Mouse (Mus musculus) ES-E14 (cell line): ENCODE data around the gene Yrdc. TPM values are rescaled to one million over a fixed set of nuclear protein-coding genes. Genes with fewer than 3 reads are reported as not detected.
A peak's percentile ranks its signal among the peaks of the same experiment; 100 is the strongest.

Source experiments
- DNase-seq: peaks from one replicate; pipeline ENCODE4 v3.0.0-alpha.2; 2013; ENCODE audit warnings: low read depth, low spot score
- H3K27ac ChIP-seq: 2 replicates; pipeline ENCODE4 v1.5.1; 2012; ENCODE audit warnings: low read depth, mild to moderate bottlenecking, low read length, moderate library complexity, mixed read lengths; ENCODE audit not compliant: poor library complexity, insufficient read depth, severe bottlenecking
- H3K36me3 ChIP-seq: 2 replicates; pipeline ENCODE4 v1.6.1; 2012; ENCODE audit warnings: mild to moderate bottlenecking, low read length, moderate library complexity, mixed read lengths; ENCODE audit not compliant: control insufficient read depth, poor library complexity, insufficient read depth, severe bottlenecking
- H3K4me1 ChIP-seq, 2 experiments: fragments of 150-350 bp in 1 of 2; sonication (generic) in 1 of 2; 2 replicates each; pipeline ENCODE4 v1.6.1; 2012; ENCODE audit warnings: low read length in 2 of 2, mild to moderate bottlenecking in 1 of 2, mixed read lengths in 1 of 2; ENCODE audit not compliant: control insufficient read depth in 2 of 2, insufficient read depth in 2 of 2, poor library complexity in 1 of 2
- H3K4me3 ChIP-seq, 2 experiments: fragments of 150-350 bp in 1 of 2; sonication (generic) in 1 of 2; 2 replicates each; pipeline ENCODE4 v1.5.1; 2012; ENCODE audit warnings: low read length in 2 of 2, low read depth in 1 of 2, mild to moderate bottlenecking in 1 of 2, mixed read lengths in 1 of 2; ENCODE audit not compliant: insufficient read depth in 1 of 2, poor library complexity in 1 of 2, severe bottlenecking in 1 of 2
- H3K9ac ChIP-seq: 2 replicates; pipeline ENCODE4 v1.6.1; 2012; ENCODE audit warnings: low read depth, mild to moderate bottlenecking, low read length, mixed read lengths; ENCODE audit not compliant: poor library complexity, insufficient read depth, severe bottlenecking
- H3K9me3 ChIP-seq: fragments of 150-350 bp; sonication (generic); 2 replicates; pipeline ENCODE4 v1.6.1; 2012; ENCODE audit warnings: low read depth, mild to moderate bottlenecking, low read length; ENCODE audit not compliant: control insufficient read depth, insufficient read depth
- CHD2 ChIP-seq: IDR thresholded peaks from 2 replicates; pipeline ENCODE4 v1.6.1; 2014; ENCODE audit warnings: mild to moderate bottlenecking, low read depth, low read length, inconsistent platforms
- HCFC1 ChIP-seq: IDR thresholded peaks from 2 replicates; pipeline ENCODE4 v1.6.1; 2012; ENCODE audit warnings: low read length, inconsistent platforms, borderline replicate concordance; ENCODE audit not compliant: insufficient read depth
- MAFK ChIP-seq: IDR thresholded peaks from 2 replicates; pipeline ENCODE4 v1.6.1; 2014; ENCODE audit warnings: mild to moderate bottlenecking, low read depth, low read length, inconsistent platforms; ENCODE audit not compliant: insufficient read depth
- ZC3H11A ChIP-seq: IDR thresholded peaks from 2 replicates; pipeline ENCODE4 v1.6.1; 2012; ENCODE audit warnings: low read depth, mild to moderate bottlenecking, inconsistent platforms, low read length, borderline replicate concordance
- ZNF384 ChIP-seq: IDR thresholded peaks from 2 replicates; pipeline ENCODE4 v1.6.1; 2012; ENCODE audit warnings: low read depth, low read length, inconsistent platforms
- in situ Hi-C, 2 experiments: fragments of 600-800 bp; cut with MboI; formaldehyde crosslinking; loops; one replicate each; pipeline ENCODE4 v1.15.1; 2025; ENCODE audit warnings: low sequenced_read_pairs in 2 of 2, inconsistent platforms in 1 of 2; ENCODE audit not compliant: unreplicated experiment in 2 of 2
- total RNA-seq: library from RNA; depleted of rRNA; stranded (reverse); fragments of 300-350 nt; gene quantifications from 2 replicates; pipeline ENCODE4 v1.2.3, GENCODE M21; 2012

The Yrdc gene
- total RNA-seq, 1 experiment, result 82.7 TPM

- H3K36me3 ChIP-seq, result peaks cover 6% of the 10 kb centered on the region; the same call in 1 of the 2 replicates
- DNase-seq, result no peak
- peaks cover 3 to 18% of the 10 kb centered on the region in 2 experiments for H3K4me1 ChIP-seq
- H3K9ac ChIP-seq, result peak overlapping the region; percentile 34; the same call in 1 of the 2 replicates
- H3K27ac ChIP-seq, result peak overlapping the region; percentile 84
- H3K4me3 ChIP-seq, result peak overlapping the region; percentile 6 to 27; a peak in 2 of 4 replicates
- TF ChIP-seq ZNF384, result peak; percentile 90
- no peak for TF ChIP-seq ZC3H11A
- in situ Hi-C loops, result no loop called here
- H3K9me3 ChIP-seq, result no peaks in the 10 kb centered on the region
Measured at GRCm38 (mm10) chr4:124825371-124825965, 25.0 kb upstream of the Yrdc start.

DNA sequence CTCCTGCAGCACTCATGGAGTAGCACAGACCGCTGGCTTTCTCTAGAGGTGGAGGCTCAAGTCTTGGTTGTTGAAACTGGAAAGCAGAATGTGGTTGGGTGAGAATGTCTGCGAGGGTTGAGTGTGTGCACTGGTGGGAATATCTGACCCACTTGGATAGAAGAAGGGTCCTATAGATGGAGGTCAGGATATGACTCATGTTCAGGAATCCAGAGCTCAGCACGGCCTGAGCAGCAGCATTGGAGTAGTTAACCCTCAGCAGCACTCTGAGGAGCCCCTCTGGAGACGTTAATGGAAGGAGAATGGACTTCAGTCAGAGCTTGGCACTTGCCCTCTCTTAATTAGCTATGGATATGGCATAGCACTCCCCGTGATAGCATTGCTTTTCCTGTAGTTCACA lies 20.8 kb upstream of the Yrdc start:
- Histone ChIP-seq H3K4me3 (no peak overlapping the region), H3K4me1 (peaks cover 12 to 21% of the 10 kb centered on the region in 2 experiments), H3K9ac (no peak overlapping the region), H3K9me3 (no peaks in the 10 kb centered on the region), H3K27ac (no peak overlapping the region), H3K36me3 (peaks cover 3% of the 10 kb centered on the region)
- TF ChIP-seq ZNF384 (no peak), CHD2 (no peak), MAFK (no peak), HCFC1 (no peak), ZC3H11A (no peak)
- in situ Hi-C loops, result no loop called here
- DNase-seq, result no peak

- H3K9me3 ChIP-seq, result no peaks in the 10 kb centered on the region
- DNase-seq, result no peak
- no peak for TF ChIP-seq ZNF384
- TF ChIP-seq MAFK, result peak; percentile 80
- H3K36me3 ChIP-seq, result peaks cover 7% of the 10 kb centered on the region
- no peak overlapping the region for H3K4me3 ChIP-seq
- no peak overlapping the region for H3K9ac ChIP-seq
- in situ Hi-C loops, result no loop called here
- H3K4me1 ChIP-seq, result peaks cover 10 to 13% of the 10 kb centered on the region in 2 experiments; a peak in 3 of 4 replicates
- no peak overlapping the region for H3K27ac ChIP-seq
Measured at GRCm38 (mm10) chr4:124832796-124833195, 17.7 kb upstream of the Yrdc start.

- Histone ChIP-seq H3K9me3 (no peaks in the 10 kb centered on the region), H3K36me3 (peaks cover 19% of the 10 kb centered on the region), H3K4me3 (no peak overlapping the region), H3K9ac (no peak overlapping the region), H3K4me1 (peaks cover 0 to 2% of the 10 kb centered on the region in 2 experiments; a peak in 1 of 4 replicates), H3K27ac (no peak overlapping the region)
- TF ChIP-seq ZNF384 (no peak), MAFK (no peak), ZC3H11A (no peak), CHD2 (no peak), HCFC1 (no peak)
- DNase-seq, result no peak
- in situ Hi-C loops, result no loop called here
Measured at GRCm38 (mm10) chr4:124838035-124838700, 12.3 kb upstream of the Yrdc start.

DNA sequence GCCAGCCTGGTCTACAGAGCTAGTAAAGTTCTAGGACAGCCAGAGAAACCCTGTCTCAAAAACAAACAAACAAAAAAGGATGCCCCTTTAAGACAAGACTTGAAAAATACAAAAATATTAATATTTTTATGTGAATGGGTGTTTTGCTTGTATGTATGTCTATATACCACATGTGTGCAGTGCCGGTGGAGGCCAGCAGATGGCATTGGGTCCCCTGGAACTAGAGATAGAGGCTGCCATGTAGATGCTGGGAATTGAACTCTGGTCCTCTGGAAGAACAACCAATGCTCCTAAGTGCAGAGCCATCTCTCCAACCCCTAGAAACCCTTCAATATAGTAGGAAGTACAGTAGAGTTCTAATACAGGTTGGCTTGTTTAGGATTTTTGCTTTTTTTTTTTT lies 9.5 kb upstream of the Yrdc start:
- TF ChIP-seq CHD2 (no peak), ZNF384 (peak; percentile 70; the same call in 1 of the 2 replicates)
- peaks cover 19% of the 10 kb centered on the region for H3K36me3 ChIP-seq
- no peak overlapping the region for H3K4me3 ChIP-seq
- H3K9me3 ChIP-seq, result no peaks in the 10 kb centered on the region
- in situ Hi-C loops, result no loop called here
- no peak for DNase-seq
- peaks cover 0 to 9% of the 10 kb centered on the region in 2 experiments; a peak in 1 of 4 replicates for H3K4me1 ChIP-seq
- no peak overlapping the region for H3K9ac ChIP-seq
- H3K27ac ChIP-seq, result no peak overlapping the region
